Mouse (Mus musculus): ENCODE data around the gene Gmppb.

Gene Gmppb

DNA sequence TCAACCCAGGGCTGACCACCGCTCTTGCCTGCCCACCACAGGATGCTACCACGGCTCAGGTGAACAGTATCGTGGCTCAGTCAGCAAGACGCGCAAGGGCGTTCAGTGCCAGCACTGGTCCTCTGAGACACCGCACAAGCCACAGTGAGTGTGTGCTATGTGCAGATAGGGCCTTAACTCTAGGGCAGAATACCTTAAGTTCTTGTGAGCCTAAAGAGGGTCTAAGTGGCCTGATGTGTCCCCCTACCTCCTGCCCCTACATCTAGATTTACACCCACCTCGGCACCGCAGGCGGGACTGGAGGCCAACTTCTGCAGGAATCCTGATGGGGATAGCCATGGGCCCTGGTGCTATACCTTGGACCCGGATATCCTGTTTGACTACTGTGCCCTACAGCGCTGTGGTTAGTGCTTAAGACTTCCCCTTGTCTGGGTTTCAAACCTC lies 34.0 kb downstream of the Gmppb start, which contains the start of gene Rnf123:
Gene Rnf123, minus strand, starts transcription at position 359 of the 444 bp plus-strand sequence.
- no peak for DNase-seq

DNA sequence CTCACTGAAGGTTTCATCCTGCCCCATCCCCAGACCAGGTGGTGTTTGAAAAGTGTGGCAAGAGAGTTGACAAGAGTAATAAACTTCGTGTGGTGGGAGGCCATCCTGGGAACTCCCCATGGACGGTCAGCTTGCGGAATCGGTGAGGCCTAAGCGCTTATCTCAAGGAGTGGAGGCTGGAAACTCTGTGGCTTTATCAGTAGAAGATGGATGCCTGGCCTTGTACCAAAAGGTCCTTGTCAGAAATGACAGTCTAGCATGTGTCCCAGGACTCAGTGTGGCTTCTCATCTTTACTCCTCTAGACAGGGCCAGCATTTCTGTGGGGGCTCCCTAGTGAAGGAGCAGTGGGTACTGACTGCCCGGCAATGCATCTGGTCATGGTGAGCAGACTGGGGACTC lies 34.5 kb downstream of the Gmppb start:
- no peak for DNase-seq

DNA sequence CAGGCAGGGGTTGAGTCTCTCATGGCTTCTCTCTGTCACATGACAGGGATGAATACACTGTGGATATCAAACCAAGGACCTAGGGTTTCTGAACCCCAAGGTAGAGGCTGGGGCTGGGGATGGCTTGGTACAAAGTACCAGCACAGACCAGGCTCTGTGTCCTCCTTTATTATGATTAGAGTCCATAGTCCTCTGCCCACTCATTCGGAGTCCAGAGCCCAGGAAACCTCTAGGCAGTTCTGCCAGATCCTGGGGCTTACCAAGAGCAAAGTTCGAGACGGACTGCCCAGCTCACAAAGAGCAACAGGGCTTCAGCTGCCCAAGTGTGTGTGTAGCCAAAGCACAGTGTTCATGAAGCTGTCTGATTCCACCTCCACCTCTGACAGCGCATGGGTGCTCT lies 36.2 kb downstream of the Gmppb start:
- DNase-seq: no peak

DNA sequence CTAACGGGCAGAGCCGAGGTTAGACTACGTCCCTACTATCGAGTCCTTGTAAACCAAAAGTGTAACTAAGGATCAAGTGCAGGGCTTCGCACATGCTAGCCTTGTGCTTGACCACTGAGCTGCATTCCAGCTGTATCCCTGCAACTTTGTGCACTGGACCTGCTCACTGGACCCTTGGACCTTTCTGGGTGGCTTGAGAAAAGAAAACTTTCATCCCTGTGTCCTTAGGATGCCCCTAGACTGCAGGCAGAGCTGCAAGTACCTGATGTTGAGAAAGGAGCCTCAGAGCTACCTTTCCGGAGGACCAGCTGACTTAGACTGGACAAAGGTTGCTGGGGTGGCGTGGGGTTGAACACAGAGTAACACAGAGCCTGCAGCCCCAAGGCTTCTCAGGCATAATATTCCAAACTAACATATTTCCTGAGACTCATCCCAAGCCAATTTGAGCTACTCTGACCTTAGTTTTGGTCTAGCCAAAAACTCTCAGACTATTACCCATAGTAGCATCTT lies 41.6 kb downstream of the Gmppb start:
- DNase-seq: no peak

DNA sequence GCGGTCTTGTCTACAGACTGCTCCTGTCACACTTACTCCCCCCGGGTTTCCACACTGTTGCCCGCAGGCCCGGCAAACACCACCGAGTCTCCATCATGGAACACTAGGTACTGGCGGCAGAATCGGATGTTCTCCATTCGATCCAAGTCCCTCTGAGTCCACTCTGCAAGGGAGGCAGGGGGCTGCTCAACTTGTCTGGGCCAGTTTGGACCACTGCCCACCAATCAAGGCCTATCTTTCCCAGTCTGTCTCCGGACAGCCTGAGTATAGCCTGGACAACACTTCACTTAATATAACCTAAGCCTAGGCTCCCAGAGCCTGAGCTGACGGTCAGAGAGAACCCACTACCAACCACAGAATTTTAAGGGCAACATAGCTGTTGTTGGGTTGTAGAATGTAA lies 44.5 kb downstream of the Gmppb start:
- no peak for DNase-seq

DNA sequence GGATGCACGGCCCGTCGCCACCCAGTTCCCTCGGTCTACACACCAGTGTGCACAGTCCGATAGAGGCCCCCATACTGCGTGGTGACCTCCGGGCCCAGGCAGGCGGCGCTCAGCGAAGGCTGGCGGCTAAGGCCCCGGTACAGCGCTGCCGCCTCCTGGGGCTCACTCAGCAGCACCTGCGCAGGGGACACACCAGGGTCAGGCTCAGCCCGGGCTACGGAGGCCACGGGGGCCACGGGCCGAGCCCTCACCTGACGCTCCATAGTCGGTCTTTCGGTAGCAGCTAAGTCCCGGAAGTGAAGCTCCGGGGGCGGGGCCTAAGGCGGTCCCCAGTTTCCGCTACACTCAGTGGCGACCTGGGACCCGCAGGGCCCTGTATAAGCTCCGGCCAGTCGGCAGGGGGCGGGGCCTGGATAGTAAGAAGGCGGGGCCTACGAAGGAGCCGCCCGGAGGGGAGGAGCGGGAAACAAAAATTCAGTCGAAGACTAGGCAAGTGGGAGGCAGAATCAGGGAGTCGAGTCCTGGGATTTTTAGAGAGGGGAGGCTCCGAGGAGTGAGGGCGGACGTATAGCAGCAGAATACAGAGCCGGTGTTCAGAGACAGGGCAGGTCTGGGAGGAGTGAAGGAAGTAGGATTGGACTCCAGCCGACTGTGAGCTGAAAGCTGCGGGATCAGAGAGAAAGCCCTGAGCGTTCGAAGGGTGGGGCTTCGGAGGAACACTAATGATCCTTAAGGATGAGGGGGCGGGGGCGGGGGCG lies 45.3 kb downstream of the Gmppb start, which contains the start of gene Apeh:
Gene Apeh, minus strand, starts transcription at position 423 of the 758 bp plus-strand sequence.
- DNase-seq: peak; percentile 98

DNA sequence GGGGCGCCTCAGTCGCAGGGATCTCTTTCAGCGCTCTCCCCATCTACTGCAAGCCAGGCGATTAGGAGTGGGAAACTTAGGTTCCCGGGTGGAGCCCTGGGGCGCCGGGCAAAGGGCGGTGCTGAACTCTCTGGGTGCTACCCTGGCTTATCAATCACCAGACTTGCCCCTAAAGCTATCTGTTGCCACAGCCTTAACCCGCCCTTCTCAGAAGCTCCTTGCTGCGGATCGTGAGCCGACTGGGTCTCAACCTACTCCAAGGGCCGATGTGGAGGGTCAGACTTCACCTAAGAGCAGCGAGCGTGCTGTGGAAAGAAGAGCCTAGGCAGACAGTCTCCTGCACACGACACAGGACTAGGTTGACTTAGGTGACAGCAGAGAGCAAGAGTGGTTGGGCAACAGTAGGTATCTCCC lies 46.0 kb downstream of the Gmppb start:
- peak; percentile 53 for DNase-seq

DNA sequence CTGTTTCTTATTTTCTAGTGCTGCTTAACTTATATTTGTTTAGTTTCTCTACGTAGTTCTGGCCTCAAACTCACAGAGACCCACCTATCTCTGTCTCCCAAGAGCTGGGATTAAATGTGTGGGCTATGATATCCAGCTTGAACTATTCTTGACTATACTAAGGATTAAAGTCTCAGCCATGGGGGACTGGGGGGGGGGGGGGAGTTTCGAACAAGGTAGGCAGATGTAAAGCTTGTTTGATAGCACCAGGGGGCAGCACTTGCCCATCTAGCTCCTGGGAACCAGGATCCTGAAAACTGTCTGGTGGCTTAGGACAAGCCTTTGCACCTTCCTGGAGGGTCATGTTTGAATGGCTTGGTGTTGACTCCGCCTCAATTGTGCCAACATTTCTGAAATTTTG lies 46.5 kb downstream of the Gmppb start:
- DNase-seq: peak; percentile 77

DNA sequence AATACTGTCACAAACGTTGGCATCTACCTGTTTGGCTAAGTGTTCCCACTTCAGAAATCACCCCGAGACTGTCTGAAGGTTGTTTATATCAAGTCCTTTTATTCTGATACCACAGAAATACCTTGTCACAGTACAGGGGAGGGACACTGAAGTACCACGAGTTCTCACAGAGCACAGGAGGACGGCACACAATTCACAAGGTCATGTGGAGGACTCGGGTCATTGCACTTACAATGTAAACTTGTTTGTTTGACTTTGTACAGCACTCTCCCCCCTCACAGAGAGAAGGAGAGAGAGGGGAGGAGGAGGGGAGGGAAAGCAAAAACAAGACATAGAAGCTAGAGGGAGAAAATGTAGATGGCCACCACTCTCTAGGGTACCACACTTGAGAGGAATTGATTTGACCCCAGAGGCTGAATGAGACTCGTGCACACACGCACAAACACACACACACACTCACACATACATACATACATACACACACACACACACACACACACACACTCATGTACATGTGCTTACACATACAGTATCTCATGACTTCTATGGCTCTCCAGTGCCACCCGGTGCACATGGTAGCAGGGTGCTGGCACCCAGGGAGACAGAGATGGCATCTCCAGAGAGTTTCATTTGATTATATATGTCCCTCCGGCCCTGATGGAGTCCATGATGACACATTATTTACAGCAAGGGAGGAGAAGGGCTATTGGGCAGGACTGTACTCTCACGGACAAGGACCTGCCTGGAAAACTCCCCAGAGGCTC lies 47.1 kb downstream of the Gmppb start:
- no peak for DNase-seq

DNA sequence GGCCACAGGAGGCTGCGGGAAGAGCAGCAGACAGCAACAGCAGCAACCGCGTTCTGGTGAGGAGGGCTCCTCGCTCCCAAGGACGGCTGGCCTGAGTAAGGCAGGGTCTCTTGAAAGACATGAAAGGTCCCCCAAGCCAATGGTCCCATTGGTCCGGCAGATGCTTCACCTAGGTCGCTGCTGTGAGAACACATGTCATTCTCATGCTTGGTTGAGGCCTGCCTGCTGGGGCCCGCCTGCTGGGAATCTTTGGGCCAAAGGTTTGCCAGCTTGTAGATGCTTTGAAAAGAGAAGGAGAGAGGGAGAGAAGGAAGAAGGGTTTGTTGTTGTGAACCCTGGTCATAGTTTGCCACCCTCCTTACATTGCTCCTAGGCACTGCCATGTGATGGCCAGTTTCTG lies 50.6 kb downstream of the Gmppb start:
- no peak for DNase-seq
